Mouse (Mus musculus) intestine, embryonic 15.5 days (tissue): ENCODE data around the gene Ntan1. TPM values are rescaled to one million over a fixed set of nuclear protein-coding genes. Genes with fewer than 3 reads are reported as not detected.
A peak's percentile ranks its signal among the peaks of the same experiment; 100 is the strongest.
"Not testable (repeated sequence)": the region's sequence is repeated elsewhere in the genome, so short reads cannot be mapped to it uniquely, and the experiment has no call there.

ENCODE experiments used
- ATAC-seq: fragments of 200-750 bp; cut with Nextera tagmentation; 2 replicates; pipeline ENCODE4 v1.8.0; 2017; ENCODE audit warnings: moderate TSS enrichment, moderate library complexity
- H3K27ac ChIP-seq: fragments of 300-500 bp; sonication (generic); 2 replicates; pipeline ENCODE4 v1.5.1; 2015; ENCODE audit warnings: mild to moderate bottlenecking, inconsistent platforms
- H3K27me3 ChIP-seq: fragments of 300-500 bp; sonication (generic); replicated peaks from 2 replicates; pipeline ENCODE4 v1.6.1; 2015; ENCODE audit warnings: inconsistent platforms
- H3K36me3 ChIP-seq: fragments of 300-500 bp; sonication (generic); 2 replicates; pipeline ENCODE4 v1.6.1; 2015; ENCODE audit warnings: inconsistent platforms
- H3K4me1 ChIP-seq: fragments of 300-500 bp; sonication (generic); replicated peaks from 2 replicates; pipeline ENCODE4 v1.6.1; 2015; ENCODE audit warnings: inconsistent platforms
- H3K4me2 ChIP-seq: fragments of 300-500 bp; sonication (generic); replicated peaks from 2 replicates; pipeline ENCODE4 v1.6.1; 2015; ENCODE audit warnings: mild to moderate bottlenecking, inconsistent platforms
- H3K4me3 ChIP-seq: fragments of 300-500 bp; sonication (generic); replicated peaks from 2 replicates; pipeline ENCODE4 v1.5.1; 2015; ENCODE audit warnings: inconsistent platforms
- H3K9ac ChIP-seq: fragments of 300-500 bp; sonication (generic); 2 replicates; pipeline ENCODE4 v1.6.1; 2015; ENCODE audit warnings: inconsistent platforms
- H3K9me3 ChIP-seq: fragments of 300-500 bp; sonication (generic); 2 replicates; pipeline ENCODE4 v1.6.1; 2016; ENCODE audit warnings: inconsistent platforms
- WGBS: fragments of 180-500 bp; shearing (Covaris S2); methylation state at CpG from one replicate; pipeline ENCODE4 v1.1.7; 2015; 5-methylcytosine and 5-hydroxymethylcytosine counted together
- polyA plus RNA-seq: library from polyadenylated mRNA; unstranded; fragments of >200 nt; fragmentation: Nextera tagmentation; extraction: Ambion mirVana; gene quantifications from 2 replicates; pipeline ENCODE4 v1.2.1, GENCODE M21; 2015

The Ntan1 gene
- polyA plus RNA-seq, 1 experiment from 2014 or later = 152 TPM

DNA sequence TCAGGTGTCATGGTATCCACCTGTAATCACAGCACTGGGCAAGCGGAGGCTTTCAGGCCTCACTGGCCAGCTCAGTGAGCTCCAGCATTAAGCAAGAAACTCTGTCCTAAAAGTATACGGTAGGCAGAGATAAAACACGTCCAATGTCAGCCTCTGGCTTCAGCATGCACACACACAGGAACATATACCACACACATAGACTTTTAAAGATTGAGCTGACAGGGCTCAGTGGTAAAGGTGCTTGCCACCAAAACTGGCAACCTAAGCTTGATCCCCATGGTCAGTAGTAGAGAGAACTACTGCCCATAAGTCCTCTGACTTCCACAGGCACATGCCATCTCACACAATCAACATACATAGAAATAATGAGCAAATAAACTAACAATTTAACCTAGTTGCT lies 22.3 kb downstream of the Ntan1 start:
- H3K9ac ChIP-seq = no peak overlapping the region
- H3K27ac ChIP-seq = no peak overlapping the region
- WGBS = 93% methylated on average over 3 of the region's 3 CpGs
- H3K4me3 ChIP-seq = no peak overlapping the region
- ATAC-seq = no peak
- no peaks in the 10 kb centered on the region for H3K9me3 ChIP-seq
- H3K4me1 ChIP-seq = no peaks in the 10 kb centered on the region
- no peak overlapping the region for H3K4me2 ChIP-seq
- no peaks in the 10 kb centered on the region for H3K27me3 ChIP-seq
- peaks cover 32% of the 10 kb centered on the region for H3K36me3 ChIP-seq

DNA sequence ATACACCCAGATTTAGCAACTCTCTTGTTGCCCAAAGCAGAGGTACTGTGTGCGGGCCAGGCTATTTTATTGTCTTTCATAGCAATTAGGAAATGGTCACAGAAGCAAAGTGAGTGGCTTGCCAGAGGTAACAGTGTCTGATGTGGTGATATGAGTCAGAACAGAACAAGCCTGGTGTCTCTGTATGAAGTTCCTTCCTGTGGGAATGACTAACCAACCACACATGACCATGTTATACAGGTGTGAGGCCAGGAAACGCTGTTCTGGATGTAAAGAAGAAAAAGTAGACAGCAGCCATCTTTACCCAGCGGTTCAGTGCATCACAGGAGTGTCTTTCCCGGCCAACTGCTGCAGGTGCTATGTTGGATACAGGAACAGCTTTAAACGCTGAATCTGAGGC lies 26.4 kb downstream of the Ntan1 start:
- Histone ChIP-seq H3K9ac (no peak overlapping the region), H3K4me2 (no peak overlapping the region), H3K4me1 (no peaks in the 10 kb centered on the region), H3K9me3 (no peaks in the 10 kb centered on the region), H3K4me3 (no peak overlapping the region), H3K27me3 (no peaks in the 10 kb centered on the region), H3K27ac (no peak overlapping the region), H3K36me3 (peaks cover 20% of the 10 kb centered on the region)
- 95% methylated on average over 5 of the region's 5 CpGs for WGBS
- ATAC-seq = no peak

DNA sequence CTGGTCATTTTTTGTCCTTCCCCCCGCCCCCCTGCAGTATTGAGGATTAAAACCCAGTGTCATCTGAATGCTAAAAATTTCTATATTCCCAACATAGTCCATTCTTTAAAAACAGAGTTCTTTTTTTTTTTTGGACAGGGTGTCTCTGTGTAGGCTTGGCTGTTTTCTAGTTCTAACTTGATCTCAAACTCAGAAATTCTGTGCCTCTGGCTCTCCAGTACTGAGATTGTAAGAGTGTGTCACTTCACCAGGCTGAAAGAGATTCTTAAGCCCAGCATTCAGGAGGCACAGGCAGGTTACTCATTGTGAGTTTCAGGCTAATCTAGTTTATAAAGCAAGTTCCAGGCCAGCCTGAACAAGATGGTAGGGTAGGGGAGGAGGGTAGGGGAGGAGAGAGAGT lies 28.0 kb downstream of the Ntan1 start:
- no peaks in the 10 kb centered on the region for H3K27me3 ChIP-seq
- H3K4me3 ChIP-seq = no peak overlapping the region
- no peaks in the 10 kb centered on the region for H3K9me3 ChIP-seq
- 93% methylated on average over 1 of the region's 1 CpGs for WGBS
- peaks cover 20% of the 10 kb centered on the region for H3K36me3 ChIP-seq
- ATAC-seq = no peak
- H3K9ac ChIP-seq = no peak overlapping the region
- no peak overlapping the region for H3K4me2 ChIP-seq
- H3K27ac ChIP-seq = no peak overlapping the region
- no peaks in the 10 kb centered on the region for H3K4me1 ChIP-seq

DNA sequence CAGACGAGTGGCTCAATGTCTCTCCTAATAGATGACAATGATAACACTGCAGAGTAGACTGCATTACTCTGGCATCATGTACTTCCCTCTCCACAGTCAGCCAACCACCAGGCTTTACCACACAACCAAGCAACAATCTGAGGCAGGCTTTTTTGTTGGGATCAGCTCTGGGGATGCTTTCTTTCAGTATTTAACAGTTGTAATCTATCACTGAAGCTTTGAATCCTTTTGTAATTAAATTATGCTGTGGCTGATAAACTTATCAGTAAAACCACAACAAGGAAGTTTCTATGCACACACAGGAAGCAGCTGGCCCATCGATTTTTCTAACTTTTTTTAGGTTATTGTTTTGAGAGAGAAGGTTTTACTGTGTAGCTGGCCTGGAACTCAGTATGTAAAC lies 29.7 kb downstream of the Ntan1 start:
- ATAC-seq = no peak
- no peak overlapping the region for H3K27ac ChIP-seq
- 62% methylated on average over 2 of the region's 2 CpGs for WGBS
- H3K4me2 ChIP-seq = no peak overlapping the region
- H3K36me3 ChIP-seq = peaks cover 24% of the 10 kb centered on the region
- H3K9ac ChIP-seq = no peak overlapping the region
- no peaks in the 10 kb centered on the region for H3K27me3 ChIP-seq
- H3K9me3 ChIP-seq = no peaks in the 10 kb centered on the region
- H3K4me3 ChIP-seq = no peak overlapping the region
- no peaks in the 10 kb centered on the region for H3K4me1 ChIP-seq

DNA sequence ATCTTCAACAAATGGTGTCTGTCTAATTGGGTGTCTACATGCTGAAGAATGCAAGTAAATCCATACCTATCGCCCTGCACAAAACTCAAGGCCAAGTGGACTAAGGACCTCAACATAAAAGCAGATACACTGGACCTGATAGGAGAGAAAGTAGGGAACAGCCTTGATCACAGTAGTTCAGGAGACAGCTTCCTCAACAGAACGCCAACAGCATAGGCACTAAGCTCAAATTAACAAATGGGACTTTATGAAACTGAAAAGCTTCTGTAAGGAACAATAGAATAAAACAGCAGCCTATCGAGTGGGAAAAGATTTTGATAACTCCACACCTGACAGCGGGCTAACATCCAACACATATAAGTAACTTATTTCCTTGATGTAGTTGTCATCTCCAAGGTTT lies 32.8 kb downstream of the Ntan1 start:
- Histone ChIP-seq H3K36me3 (peaks cover 25% of the 10 kb centered on the region), H3K4me3 (no peak overlapping the region), H3K4me2 (no peak overlapping the region), H3K27ac (no peak overlapping the region), H3K27me3 (no peaks in the 10 kb centered on the region), H3K9me3 (no peaks in the 10 kb centered on the region), H3K9ac (no peak overlapping the region), H3K4me1 (no peaks in the 10 kb centered on the region)
- no peak for ATAC-seq
- WGBS = 96% methylated on average over 4 of the region's 4 CpGs

DNA sequence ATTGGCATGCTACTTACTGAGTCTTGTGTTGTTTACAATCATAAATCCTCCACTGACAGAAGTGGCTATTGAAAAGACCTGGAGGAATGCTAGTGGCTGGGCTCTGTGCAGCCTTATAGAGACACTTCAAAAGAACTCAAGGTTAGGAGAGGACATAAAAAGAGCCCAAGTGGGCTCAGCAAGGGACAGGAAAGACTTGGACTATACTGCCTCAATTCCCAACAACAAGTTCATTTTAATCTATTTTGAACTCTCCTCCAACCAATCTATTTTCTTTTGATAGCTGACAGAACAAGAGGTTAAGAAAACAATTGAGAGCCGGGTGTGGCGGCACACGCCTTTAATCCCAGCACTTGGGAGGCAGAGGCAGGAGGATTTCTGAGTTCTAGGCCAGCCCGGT lies 35.2 kb downstream of the Ntan1 start:
- no peak overlapping the region for H3K4me2 ChIP-seq
- no peak overlapping the region for H3K9ac ChIP-seq
- H3K36me3 ChIP-seq = peaks cover 20% of the 10 kb centered on the region; the same call in 1 of the 2 replicates
- no peaks in the 10 kb centered on the region for H3K9me3 ChIP-seq
- H3K4me3 ChIP-seq = no peak overlapping the region
- no peak for ATAC-seq
- no peak overlapping the region for H3K27ac ChIP-seq
- no peaks in the 10 kb centered on the region for H3K4me1 ChIP-seq
- H3K27me3 ChIP-seq = no peaks in the 10 kb centered on the region
- 97% methylated on average over 4 of the region's 4 CpGs for WGBS

DNA sequence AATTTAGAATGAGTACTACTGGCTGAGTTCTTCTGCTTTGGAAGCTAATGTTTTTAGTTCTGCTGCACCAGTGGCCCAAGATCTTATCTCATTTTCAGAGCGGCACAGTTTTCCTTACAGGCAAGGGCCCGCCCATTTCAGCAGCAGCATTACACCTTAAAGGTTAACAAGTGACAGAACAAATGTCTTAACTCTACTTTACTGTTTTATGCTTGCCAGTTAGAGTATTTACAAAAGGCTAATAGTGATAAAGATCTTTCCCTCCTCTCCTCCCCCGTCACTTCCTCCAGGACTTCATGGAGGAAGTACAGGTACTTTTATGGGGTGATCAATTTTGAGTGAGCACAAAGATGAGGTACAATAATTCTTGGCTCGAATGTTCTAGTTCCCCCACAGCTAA lies 47.4 kb downstream of the Ntan1 start:
- Histone ChIP-seq H3K27ac (no peak overlapping the region), H3K9me3 (no peaks in the 10 kb centered on the region), H3K4me2 (no peak overlapping the region), H3K9ac (no peak overlapping the region), H3K27me3 (no peaks in the 10 kb centered on the region), H3K4me3 (no peak overlapping the region), H3K36me3 (peaks cover 8% of the 10 kb centered on the region; the same call in 1 of the 2 replicates), H3K4me1 (no peaks in the 10 kb centered on the region)
- peak; percentile 72 for ATAC-seq
- 36% methylated on average over 4 of the region's 4 CpGs for WGBS

DNA sequence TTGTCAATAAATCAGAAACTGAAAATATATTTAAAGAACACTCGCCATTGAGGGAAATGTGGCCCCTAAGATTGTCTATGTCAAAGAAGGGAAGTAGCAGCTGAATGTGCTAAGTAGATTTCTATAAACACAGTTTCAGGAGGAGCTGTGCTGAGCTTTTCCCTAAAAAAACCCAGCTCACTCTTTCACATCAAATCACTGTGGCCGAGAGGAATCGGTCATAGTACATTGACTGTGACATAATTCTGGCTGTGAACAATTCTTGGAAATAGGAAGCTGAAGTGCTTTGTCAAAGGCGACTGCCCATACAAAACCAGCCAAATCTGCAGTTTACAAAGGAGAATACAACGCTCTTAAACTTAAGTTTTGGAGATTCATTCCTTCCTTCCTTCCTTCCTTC lies 48.0 kb downstream of the Ntan1 start:
- Histone ChIP-seq H3K36me3 (peaks cover 8% of the 10 kb centered on the region; the same call in 1 of the 2 replicates), H3K27me3 (no peaks in the 10 kb centered on the region), H3K9ac (no peak overlapping the region), H3K4me3 (no peak overlapping the region), H3K4me2 (no peak overlapping the region), H3K9me3 (no peaks in the 10 kb centered on the region), H3K4me1 (no peaks in the 10 kb centered on the region), H3K27ac (no peak overlapping the region)
- 73% methylated on average over 5 of the region's 5 CpGs for WGBS
- no peak for ATAC-seq

DNA sequence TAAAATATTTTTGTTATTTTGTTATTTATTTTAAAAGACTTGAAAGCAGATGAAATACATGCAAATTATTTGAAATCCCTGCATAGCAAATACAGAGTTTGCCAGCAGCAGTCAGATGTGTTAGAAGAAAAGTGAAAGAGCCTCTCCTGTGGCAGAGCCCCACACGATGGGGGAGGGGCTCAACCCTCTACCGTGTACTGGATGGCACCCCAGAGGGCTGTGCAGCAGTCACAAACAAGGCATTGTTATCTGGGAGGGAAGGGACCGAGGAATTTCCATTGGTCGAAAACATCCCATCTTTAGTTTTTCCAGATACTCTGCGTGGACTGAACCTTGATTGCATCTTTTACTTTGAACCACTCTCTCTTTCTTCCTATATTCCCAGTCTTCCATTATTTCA lies 48.8 kb downstream of the Ntan1 start:
- not testable (repeated sequence) for H3K27ac ChIP-seq, H3K4me3 ChIP-seq, H3K9ac ChIP-seq, H3K9me3 ChIP-seq, ATAC-seq, H3K27me3 ChIP-seq, H3K4me1 ChIP-seq, H3K4me2 ChIP-seq
- peaks cover 11% of the 10 kb centered on the region; the same call in 1 of the 2 replicates for H3K36me3 ChIP-seq
- 46% methylated on average over 5 of the region's 5 CpGs for WGBS

DNA sequence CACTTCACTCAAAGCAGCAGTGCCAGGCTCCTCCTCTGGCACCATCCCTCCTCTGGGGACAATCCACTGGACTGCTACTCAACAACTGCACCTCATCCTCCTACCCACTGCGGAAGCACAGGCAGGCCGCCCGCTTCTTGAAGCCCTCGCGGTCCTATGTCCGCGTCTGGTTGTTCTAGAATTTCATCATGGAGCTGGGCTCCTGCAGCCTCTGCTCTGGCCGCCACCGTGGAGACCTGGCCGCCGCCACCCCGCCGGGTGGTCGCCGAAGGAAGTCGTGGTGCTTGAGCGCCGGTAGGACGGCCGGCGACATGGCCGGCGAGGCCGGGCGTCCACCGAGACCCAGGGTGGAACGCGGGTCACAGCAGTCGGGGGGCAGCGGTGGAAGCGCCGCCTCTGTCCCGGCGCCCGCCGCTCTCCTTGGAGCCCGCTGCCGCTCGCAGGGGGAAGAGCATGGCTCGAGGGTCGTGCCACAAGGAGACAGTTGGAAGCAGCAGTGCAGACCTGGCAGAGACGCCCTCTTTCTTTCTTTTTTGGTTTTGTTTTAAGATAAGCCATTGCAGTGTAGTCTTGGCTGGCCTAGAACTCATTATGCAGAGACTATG lies 49.4 kb downstream of the Ntan1 start:
- H3K4me1 ChIP-seq = no peaks in the 10 kb centered on the region
- H3K9ac ChIP-seq = no peak overlapping the region
- no peak overlapping the region for H3K27ac ChIP-seq
- H3K9me3 ChIP-seq = no peaks in the 10 kb centered on the region
- 42% methylated on average over 42 of the region's 42 CpGs for WGBS
- ATAC-seq = peak; percentile 41; the same call in 1 of the 2 replicates
- H3K27me3 ChIP-seq = no peaks in the 10 kb centered on the region
- no peak overlapping the region for H3K4me3 ChIP-seq
- peaks cover 11% of the 10 kb centered on the region; the same call in 1 of the 2 replicates for H3K36me3 ChIP-seq
- H3K4me2 ChIP-seq = no peak overlapping the region

DNA sequence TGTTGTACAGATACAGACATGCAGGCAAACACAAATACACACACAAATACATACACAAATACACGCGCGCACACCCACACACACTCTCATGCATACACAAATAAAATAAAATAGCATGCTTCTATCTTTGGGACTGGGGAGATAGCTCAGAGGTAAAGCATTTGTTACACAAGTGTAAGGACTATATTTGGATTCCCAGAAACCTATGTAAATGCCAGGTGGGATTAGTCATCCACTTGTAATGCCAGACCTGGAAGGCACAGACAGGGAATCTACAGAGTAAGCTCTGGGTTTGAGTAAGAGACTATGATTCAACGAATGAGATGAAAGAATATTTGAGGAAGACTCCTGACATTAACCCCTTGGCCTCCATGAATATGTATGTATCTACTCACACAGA lies 56.8 kb downstream of the Ntan1 start:
- Histone ChIP-seq H3K4me2 (no peak overlapping the region), H3K27ac (no peak overlapping the region), H3K9ac (no peak overlapping the region), H3K4me3 (no peak overlapping the region), H3K36me3 (0 out of 2 replicates have a peak, but pooled peaks cover 9% of the 10 kb centered on the region), H3K4me1 (no peaks in the 10 kb centered on the region), H3K9me3 (no peaks in the 10 kb centered on the region), H3K27me3 (no peaks in the 10 kb centered on the region)
- ATAC-seq = no peak
- WGBS = 92% methylated on average over 4 of the region's 4 CpGs

DNA sequence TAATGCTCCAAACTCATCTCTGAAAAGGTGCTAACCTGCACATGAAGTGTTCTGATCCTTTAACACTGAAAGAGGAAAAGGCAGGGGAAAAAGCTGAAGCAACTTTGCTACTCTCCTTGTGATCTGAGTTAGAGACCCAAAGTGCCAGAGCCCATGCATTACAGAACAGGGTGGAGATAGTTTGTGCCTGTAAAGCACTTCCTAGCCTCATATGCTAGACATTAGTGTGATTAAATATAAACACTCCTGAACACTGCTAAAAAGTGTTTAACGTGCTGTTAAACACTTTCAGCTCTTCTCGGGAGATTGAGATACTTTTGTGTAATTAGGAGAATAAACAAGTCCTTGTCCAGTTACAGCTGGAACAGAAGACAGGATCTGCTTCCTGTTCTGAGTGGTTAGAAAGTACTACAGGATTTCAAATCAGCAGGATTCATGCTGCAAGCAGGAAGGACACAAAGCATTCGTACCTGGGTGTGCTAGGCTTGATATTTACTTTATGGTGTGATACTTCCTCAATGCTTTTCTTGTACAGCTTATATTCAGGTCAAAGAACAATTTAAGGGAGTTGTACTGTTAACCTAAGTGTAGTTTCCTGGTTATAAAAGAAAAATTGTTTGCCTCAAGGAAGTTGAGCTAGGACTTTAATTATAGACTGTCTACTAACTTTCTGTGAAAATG lies 64.6 kb downstream of the Ntan1 start:
- Histone ChIP-seq H3K27me3 (no peaks in the 10 kb centered on the region), H3K9ac (no peak overlapping the region), H3K4me2 (no peak overlapping the region), H3K36me3 (0 out of 2 replicates have a peak, but pooled peaks cover 3% of the 10 kb centered on the region), H3K27ac (peak overlapping the region; percentile 78), H3K4me3 (no peak overlapping the region), H3K4me1 (no peaks in the 10 kb centered on the region), H3K9me3 (no peaks in the 10 kb centered on the region)
- ATAC-seq = peak; percentile 96
- 3% methylated on average over 3 of the region's 3 CpGs for WGBS
